Mouse (Mus musculus) gastrocnemius, postnatal 25 days (tissue): Measurements from ENCODE around the gene Cers3. TPM values are rescaled to one million over a fixed set of nuclear protein-coding genes. Genes with fewer than 3 reads are reported as not detected.
A peak's percentile ranks its signal among the peaks of the same experiment; 100 is the strongest.

ENCODE experiments used
- DNase-seq: peaks from one replicate; pipeline ENCODE4 v3.0.0; 2022
- total RNA-seq, 2 experiments: library from RNA; stranded (reverse); gene quantifications; 1 replicate in 1 of 2; 2 replicates in 1 of 2; pipeline ENCODE4 v1.2.3; 2021

The Cers3 gene
- total RNA-seq, 2 experiments from 2014 or later, result not detected

- DNase-seq, result no peak
These were observed 36.9 kb downstream of the Cers3 start for GRCm38 (mm10) chr7:66779944-66780942.

GRCm38 (mm10) chr7:66786476-66786875 lies 43.2 kb downstream of the Cers3 start:
- no peak for DNase-seq

DNA sequence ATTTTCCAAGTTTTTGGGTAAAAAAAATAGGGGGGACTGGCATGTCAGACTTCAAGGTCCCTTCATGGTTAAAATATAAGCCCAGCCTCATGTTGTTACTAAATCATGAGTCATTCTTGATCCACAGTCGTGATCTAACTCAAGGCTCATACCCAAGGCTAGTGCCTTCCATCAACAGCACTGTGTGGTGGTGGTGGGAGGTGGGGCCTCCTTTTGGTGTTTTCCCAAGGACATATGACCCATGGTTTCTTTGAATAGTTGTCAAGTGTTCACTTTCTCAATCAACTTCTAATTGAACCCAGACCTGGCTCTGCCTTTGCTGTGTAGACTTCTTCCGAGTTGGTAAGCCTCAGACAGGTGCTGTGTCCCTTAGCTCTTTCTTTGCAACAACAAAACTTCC lies 44.5 kb downstream of the Cers3 start:
- DNase-seq, result no peak

- no peak for DNase-seq
These were observed 46.8 kb downstream of the Cers3 start for GRCm38 (mm10) chr7:66789860-66790748.

- DNase-seq, result no peak
These were observed 47.7 kb downstream of the Cers3 start for GRCm38 (mm10) chr7:66791022-66791421.

GRCm38 (mm10) chr7:66796909-66797308 lies 53.6 kb downstream of the Cers3 start:
- DNase-seq, result no peak

- DNase-seq, result no peak
These were observed 54.0 kb downstream of the Cers3 start for GRCm38 (mm10) chr7:66797345-66797744.

DNA sequence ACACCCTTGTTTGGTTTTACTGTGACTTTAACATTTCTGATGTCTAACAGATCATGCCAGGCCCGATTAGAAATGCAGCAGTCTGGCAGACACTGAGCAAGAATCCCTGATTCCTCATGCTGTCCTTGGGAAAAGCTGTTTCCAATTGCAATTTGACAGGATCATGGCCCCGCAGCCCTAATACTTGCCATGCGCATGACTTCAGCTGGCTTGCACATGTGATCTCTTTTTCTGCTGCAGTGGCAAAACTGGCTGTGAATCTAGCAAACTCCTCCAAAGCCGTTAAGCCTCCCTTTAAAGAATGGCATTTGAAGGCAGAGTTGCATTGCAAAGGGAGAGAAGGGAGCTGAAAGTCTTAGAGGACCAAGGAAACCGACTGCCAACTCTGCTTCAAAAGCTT lies 55.5 kb downstream of the Cers3 start:
- DNase-seq, result no peak

DNA sequence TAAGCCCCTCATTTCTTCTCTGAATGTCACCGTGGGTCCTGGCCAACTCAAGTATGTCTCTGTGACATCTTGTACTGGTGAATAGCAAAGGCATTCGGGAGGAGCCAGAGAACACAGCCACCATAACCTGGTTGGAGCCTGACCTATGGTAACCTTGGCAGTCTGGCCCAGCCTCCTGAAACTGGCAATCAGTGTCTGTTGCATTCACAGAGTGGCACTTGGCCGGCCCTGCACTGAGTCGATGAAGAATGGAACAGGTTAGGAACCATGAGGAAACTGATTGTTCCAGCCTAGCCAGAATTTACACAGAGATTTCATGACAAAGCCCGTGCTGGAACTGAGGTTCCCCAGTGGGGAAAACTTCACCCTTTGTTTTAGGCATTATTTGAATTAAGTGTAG lies 57.5 kb downstream of the Cers3 start:
- DNase-seq, result no peak

DNA sequence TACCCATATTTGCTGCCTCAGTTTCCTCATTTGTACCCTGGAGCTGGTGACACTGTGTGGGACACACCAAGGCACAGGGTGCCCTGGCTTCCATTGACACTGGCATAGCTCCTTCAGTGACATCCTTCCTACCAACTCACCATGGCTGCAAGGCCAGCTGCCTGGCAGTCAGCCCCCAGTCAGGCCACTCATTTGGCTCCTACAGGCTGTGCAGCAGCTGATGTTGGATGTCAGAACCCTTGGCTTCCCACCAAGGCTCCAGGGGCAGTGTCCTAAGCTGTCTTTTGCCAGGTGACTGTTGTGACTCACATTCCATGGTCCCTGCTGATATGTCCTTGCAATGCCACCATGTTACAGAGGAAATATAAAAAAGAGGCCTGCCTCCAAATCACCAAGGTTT lies 58.5 kb downstream of the Cers3 start:
- peak; percentile 74 for DNase-seq

DNA sequence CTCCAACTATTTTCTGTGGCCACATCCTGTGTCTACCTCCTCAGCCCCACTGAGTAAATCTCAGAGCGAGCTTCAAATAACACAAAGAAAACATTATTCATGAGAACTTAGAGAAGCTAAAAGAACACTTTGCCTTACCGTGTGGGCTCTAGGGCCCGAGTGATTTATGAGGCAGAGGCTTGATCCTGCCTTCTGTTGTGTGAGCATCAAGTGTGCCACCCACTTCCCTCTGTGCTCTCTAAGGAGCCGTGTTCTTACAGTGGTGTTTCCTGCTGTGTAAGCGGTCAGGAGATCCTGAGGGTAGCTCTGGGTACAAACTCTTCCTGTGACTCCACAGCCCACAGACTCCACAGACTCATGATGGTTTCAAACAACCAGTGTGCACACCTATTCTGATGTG lies 60.5 kb downstream of the Cers3 start:
- DNase-seq, result no peak

- no peak for DNase-seq
These were observed 63.5 kb downstream of the Cers3 start for GRCm38 (mm10) chr7:66806801-66807200.

GRCm38 (mm10) chr7:66810436-66810835 lies 67.1 kb downstream of the Cers3 start:
- no peak for DNase-seq

DNA sequence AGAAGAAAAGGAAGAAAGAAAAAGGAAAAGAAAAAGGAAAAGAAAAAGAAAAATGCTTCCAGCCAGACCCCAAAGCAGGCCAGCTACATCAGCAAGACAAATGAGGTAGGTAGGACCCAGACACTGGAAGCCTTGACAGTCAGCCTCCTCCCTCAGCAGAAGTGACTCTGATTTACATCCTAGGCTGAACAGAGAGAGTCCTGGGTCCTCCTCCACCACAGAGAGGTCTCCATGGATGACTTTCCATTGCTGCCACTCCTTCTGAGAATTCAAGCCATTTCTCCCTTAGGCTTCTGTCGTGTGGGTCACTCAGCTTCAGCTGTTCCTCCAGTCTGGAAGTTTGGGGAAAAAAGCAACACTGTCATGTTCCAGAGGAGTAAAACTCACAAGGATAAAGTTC lies 68.0 kb downstream of the Cers3 start:
- no peak for DNase-seq

- no peak for DNase-seq
These were observed 69.0 kb downstream of the Cers3 start for GRCm38 (mm10) chr7:66812289-66812688.

GRCm38 (mm10) chr7:66812737-66813136 lies 69.4 kb downstream of the Cers3 start:
- DNase-seq, result no peak

DNA sequence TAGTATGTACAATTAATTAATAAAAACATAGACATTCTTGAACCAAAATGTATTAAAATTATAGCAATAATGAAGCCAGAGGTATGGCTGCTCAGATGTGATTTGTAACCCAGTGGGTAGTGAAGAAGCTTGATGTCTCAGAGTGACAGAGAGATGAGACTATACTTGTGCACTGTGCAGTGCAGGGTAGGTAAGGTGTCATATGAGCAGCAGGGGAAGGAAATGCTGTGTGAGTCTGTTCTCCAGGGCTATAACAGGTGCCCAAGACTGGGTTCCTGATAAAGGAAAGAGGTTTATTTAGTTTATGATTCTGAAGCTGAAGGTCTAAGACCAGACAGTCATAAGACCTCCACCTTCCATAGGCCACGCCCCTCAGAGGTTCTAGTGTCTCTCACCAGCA lies 69.9 kb downstream of the Cers3 start:
- DNase-seq, result no peak

DNA sequence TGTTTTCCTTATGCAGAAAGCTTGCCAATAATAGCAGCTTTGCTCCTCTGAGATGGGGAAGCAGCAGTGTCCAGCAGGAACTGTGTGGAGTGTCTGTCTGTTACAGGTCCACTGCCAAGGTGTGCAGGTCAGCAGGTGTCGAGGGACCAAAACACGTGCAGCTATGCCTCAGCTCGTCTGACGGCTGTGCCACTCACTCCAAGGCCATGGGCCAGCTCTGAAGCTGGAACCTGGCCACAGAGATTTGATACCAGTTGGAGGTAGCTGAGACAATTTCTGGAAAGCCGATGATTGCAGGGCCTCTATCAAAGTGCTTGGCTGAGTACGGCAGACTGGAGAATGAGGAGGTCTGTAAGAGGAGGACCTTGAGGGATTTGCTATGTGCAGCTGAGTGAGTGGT lies 72.2 kb downstream of the Cers3 start:
- DNase-seq, result no peak

GRCm38 (mm10) chr7:66820034-66820433 lies 76.7 kb downstream of the Cers3 start:
- DNase-seq, result no peak

GRCm38 (mm10) chr7:66830803-66831202 lies 87.5 kb downstream of the Cers3 start:
- DNase-seq, result no peak

DNA sequence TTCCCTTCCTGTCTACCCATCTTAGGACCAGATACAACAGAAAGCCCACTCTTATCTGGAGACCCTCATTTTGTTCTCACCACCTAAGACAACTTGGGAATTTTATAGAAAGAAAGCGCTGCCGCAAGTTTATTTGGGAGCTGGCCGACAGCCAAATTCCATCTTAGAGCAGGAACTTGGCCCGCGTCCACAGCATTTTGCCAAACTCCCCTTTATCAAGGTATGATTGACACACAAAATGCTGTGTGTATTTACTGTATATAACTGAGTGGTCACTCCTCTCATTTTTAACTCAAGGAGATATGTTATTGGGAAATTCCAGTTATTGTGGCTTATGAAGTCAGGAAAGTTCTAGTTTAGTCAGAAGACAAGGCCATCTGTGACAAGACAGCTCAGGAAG lies 88.0 kb downstream of the Cers3 start:
- DNase-seq, result no peak

DNA sequence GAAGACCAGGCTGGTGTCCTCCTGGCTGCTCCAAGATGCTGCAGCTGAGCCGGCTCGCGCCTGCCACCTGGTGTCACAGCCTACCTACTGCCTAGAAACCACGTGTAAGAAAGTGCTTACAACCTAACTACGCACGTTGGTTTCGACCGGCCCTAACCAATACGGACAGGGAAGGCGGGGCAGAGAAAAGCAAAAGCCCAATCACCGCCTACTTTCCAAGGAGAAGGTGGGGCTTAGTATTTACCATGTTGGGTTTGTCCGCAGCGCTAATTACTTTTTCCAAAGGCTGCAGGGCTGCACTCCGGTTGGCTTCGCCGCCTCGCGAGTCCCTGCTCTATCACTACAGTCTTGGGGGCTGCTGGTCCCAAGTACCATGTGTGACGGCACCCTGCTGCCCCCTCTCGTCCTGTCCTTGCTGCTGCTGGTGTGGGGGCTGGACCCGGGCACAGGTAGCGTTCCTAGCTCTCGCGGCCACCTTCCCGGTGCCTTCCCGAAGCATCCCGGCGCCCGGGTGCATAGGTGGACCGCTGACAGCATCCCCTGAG lies 96.2 kb downstream of the Cers3 start, which contains the start of gene Adamts17:
Adamts17 (plus strand) TSS at position 273 of the 545 bp plus-strand sequence.
- peak; percentile 90 for DNase-seq
